Mouse (Mus musculus): ENCODE measurements around the gene 4930430A15Rik. TPM values are rescaled to one million over a fixed set of nuclear protein-coding genes. Genes with fewer than 3 reads are reported as not detected.

Gene 4930430A15Rik
- polyA plus RNA-seq (2015; fragmentation: Nextera tagmentation; extraction: Ambion mirVana): not detected in 2 replicates

DNA sequence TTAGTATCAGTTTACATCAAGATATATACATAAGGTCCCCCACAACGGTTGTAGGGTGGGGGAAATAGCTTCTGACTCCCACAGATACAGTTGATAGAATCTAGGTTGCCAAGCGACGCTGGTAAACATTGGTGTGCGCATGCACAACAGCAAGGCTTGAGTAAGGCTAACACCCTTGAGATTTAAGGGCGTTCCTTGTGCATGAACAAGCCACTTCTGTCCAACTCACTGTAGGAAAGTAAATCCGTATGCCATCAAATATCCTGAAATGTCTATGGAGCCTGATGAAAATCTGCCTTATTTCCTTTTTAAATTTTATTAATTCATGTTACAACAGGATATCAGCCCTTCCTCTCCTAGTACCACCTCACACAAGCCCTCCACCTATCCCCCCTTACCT is at the start of gene 4930430A15Rik:
4930430A15Rik (minus strand) TSS at position 101 of the 400 bp plus-strand sequence.

DNA sequence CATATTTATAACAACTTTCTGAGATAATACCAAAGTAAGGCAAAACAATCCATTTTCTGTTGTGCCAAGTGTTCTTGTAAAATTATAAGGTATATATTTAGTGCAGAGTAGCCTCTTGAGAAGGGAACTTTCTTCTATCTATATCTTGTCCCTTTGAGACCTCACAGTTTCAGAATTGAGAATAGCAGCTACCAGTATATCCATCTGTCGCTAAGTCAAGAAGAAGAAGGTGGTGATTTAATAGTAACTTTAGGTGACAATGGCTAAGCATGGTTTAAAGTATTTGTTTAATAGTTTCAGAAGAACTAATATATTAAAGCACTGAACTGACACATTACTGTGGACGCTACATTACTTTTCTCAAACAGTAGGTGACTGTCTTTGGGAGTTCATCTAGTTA is 44.6 kb upstream of the 4930430A15Rik start, which contains the start of gene Olfr1277:
Olfr1277 (minus strand) TSS at position 101 of the 400 bp plus-strand sequence.

DNA sequence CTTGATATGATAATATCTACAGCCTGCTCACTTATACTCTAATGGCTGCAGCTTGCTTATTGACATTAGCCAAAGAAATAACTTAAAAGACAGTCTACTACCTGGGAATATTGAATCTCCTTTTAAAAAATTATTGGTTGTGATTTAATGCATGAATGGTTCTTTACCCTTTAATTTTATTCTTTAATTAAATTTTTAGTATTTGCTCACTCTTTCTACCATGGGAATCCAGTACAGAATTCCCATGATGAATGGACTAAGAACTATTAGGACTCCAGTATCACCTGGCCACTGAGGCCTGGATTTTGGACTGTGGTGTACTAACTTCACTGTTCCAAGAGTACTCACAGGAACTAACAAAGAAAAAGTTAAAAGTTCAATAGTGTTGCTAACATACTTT is 24.8 kb upstream of the 4930430A15Rik start, which contains the start of gene Olfr1276:
Olfr1276 (plus strand) TSS at position 301 of the 400 bp plus-strand sequence.

DNA sequence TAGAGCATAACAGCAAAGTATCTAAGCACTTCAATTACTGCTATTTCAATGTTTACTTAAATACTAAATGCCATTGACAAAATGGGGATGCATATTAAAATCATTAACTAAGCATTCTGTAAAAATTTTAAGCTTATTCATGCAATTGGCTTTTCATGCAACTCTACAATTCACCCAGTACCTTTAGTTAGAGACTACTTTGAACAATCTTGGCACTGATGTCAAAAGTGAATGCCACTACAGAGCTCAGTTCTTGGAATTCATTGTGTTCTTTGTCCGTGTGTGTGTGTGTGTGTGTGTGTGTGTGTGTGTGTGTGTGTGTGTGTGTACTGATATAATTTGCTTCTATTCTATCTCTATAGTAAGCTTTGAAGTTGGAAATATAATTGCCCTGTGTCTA is 5.8 kb upstream of the 4930430A15Rik start, which contains the start of gene Olfr1275:
Olfr1275 (minus strand) TSS at position 101 of the 400 bp plus-strand sequence.

DNA sequence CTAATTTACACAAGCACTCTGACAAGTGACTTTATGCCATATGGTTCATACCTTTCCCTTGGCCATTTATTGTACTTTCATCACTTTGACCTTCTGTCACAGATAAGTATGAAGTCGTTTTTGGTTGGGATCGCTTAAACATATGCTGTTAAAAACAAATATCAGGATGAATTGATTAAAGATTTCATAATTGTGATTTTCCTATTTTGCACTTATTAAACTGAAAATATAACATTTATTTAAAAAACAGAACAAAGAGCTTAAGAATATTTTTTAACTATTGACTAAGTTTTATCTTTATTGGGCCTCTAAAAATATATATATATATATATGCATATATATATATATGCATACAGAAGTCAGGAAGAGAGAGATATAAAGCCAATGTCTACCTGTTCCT is 76.6 kb downstream of the 4930430A15Rik start, which contains the start of gene Gm15130:
Gm15130 (minus strand) TSS at position 101 of the 400 bp plus-strand sequence.

Other genes with a start within 250 kb of the 4930430A15Rik start
- not detected in 2 replicates for gene Gm13941, start 123.6 kb downstream of the 4930430A15Rik start, polyA plus RNA-seq (2015; fragmentation: Nextera tagmentation; extraction: Ambion mirVana)
- gene Gm15130, start 76.7 kb downstream of the 4930430A15Rik start, polyA plus RNA-seq (2015; fragmentation: Nextera tagmentation; extraction: Ambion mirVana): not detected in 2 replicates
- not detected in 2 replicates for gene Olfr1275, start 5.7 kb upstream of the 4930430A15Rik start, polyA plus RNA-seq (2015; fragmentation: Nextera tagmentation; extraction: Ambion mirVana)
- gene Olfr1276, start 24.9 kb upstream of the 4930430A15Rik start, polyA plus RNA-seq (2015; fragmentation: Nextera tagmentation; extraction: Ambion mirVana): not detected in 2 replicates
- gene Olfr1277, start 44.5 kb upstream of the 4930430A15Rik start, polyA plus RNA-seq (2015; fragmentation: Nextera tagmentation; extraction: Ambion mirVana): not detected in 2 replicates
- not detected in 2 replicates for gene Olfr1278, start 60.5 kb upstream of the 4930430A15Rik start, polyA plus RNA-seq (2015; fragmentation: Nextera tagmentation; extraction: Ambion mirVana)
- gene Olfr1279, start 71.0 kb upstream of the 4930430A15Rik start, polyA plus RNA-seq (2015; fragmentation: Nextera tagmentation; extraction: Ambion mirVana): not detected in 2 replicates
- not detected in 2 replicates for gene Olfr1280, start 84.4 kb upstream of the 4930430A15Rik start, polyA plus RNA-seq (2015; fragmentation: Nextera tagmentation; extraction: Ambion mirVana)
- not detected in 2 replicates for gene Olfr1281, start 96.9 kb upstream of the 4930430A15Rik start, polyA plus RNA-seq (2015; fragmentation: Nextera tagmentation; extraction: Ambion mirVana)
- not detected in 2 replicates for gene Olfr1282, start 106.5 kb upstream of the 4930430A15Rik start, polyA plus RNA-seq (2015; fragmentation: Nextera tagmentation; extraction: Ambion mirVana)
- gene Olfr1283, start 137.2 kb upstream of the 4930430A15Rik start, polyA plus RNA-seq (2015; fragmentation: Nextera tagmentation; extraction: Ambion mirVana): not detected in 2 replicates
- gene Olfr1284, start 145.9 kb upstream of the 4930430A15Rik start, polyA plus RNA-seq (2015; fragmentation: Nextera tagmentation; extraction: Ambion mirVana): not detected in 2 replicates
- gene Olfr1286, start 193.5 kb upstream of the 4930430A15Rik start, polyA plus RNA-seq (2015; fragmentation: Nextera tagmentation; extraction: Ambion mirVana): not detected in 2 replicates
- not detected in 2 replicates for gene Olfr1287, start 219.5 kb upstream of the 4930430A15Rik start, polyA plus RNA-seq (2015; fragmentation: Nextera tagmentation; extraction: Ambion mirVana)
- gene Olfr1288, start 244.5 kb upstream of the 4930430A15Rik start, polyA plus RNA-seq (2015; fragmentation: Nextera tagmentation; extraction: Ambion mirVana): not detected in 2 replicates